Mouse (Mus musculus) heart, adult 2 months (tissue): ENCODE measurements at regions not wholly inside any gene's neighbourhood (a gene's known extent, or its start where the extent isn't known, plus 50 kb on each side); places are given as distances from the start of the nearest gene placed in this dataset.

Source experiments
- DNase-seq, 2 experiments: peaks; one replicate each; pipeline ENCODE4 v3.0.0; 2021
- H3K27ac ChIP-seq: fragments of 200-600 bp; 2 replicates; pipeline ENCODE4 v1.8.1; 2022
- H3K27me3 ChIP-seq: fragments of 200-500 bp; 2 replicates; pipeline ENCODE4 v1.6.1; 2012; ENCODE audit warnings: mild to moderate bottlenecking, low read length, inconsistent platforms, mixed read lengths; ENCODE audit not compliant: control insufficient read depth, insufficient read depth
- H3K36me3 ChIP-seq: fragments of 200-500 bp; 2 replicates; pipeline ENCODE4 v1.6.1; 2012; ENCODE audit warnings: low read length, inconsistent platforms; ENCODE audit not compliant: control insufficient read depth, insufficient read depth
- H3K4me1 ChIP-seq: fragments of 200-500 bp; 2 replicates; pipeline ENCODE4 v1.6.1; 2011; ENCODE audit warnings: low read length; ENCODE audit not compliant: control insufficient read depth, insufficient read depth
- H3K4me3 ChIP-seq: fragments of 200-600 bp; 2 replicates; pipeline ENCODE4 v1.8.1; 2022
- H3K79me2 ChIP-seq: fragments of 200-500 bp; replicated peaks from 2 replicates; pipeline ENCODE4 v1.6.1; 2012; ENCODE audit warnings: mild to moderate bottlenecking, inconsistent platforms, low read length, moderate library complexity, mixed read lengths; ENCODE audit not compliant: control insufficient read depth, insufficient read depth
- H3K9ac ChIP-seq: fragments of 200-500 bp; 2 replicates; pipeline ENCODE4 v1.6.1; 2012; ENCODE audit warnings: low read depth, mild to moderate bottlenecking, control low read depth, inconsistent platforms, low read length, mixed read lengths
- CTCF ChIP-seq: fragments of 200-600 bp; IDR thresholded peaks from 2 replicates; pipeline ENCODE4 v1.8.1; 2022; ENCODE audit warnings: antibody characterized with exemption, mild to moderate bottlenecking, moderate library complexity
- EP300 ChIP-seq: fragments of 200-500 bp; IDR thresholded peaks from 2 replicates; pipeline ENCODE4 v1.6.1; 2011; ENCODE audit warnings: low read depth, low read length, control low read depth; ENCODE audit not compliant: insufficient read depth
- POLR2A ChIP-seq: fragments of 200-500 bp; IDR thresholded peaks from 2 replicates; pipeline ENCODE4 v1.6.1; 2011; ENCODE audit warnings: mild to moderate bottlenecking, low read depth, low read length, control low read depth; ENCODE audit not compliant: insufficient read depth
- WGBS: fragments of 180-500 bp; shearing (Covaris S2); methylation state at CpG from one replicate; pipeline ENCODE4 v1.1.7; 2018; 5-methylcytosine and 5-hydroxymethylcytosine counted together
- intact Hi-C: fragments of 180-260 bp; cut with DNase I; formaldehyde crosslinking; loops from one replicate; pipeline ENCODE4 v1.15.1; 2025

DNA sequence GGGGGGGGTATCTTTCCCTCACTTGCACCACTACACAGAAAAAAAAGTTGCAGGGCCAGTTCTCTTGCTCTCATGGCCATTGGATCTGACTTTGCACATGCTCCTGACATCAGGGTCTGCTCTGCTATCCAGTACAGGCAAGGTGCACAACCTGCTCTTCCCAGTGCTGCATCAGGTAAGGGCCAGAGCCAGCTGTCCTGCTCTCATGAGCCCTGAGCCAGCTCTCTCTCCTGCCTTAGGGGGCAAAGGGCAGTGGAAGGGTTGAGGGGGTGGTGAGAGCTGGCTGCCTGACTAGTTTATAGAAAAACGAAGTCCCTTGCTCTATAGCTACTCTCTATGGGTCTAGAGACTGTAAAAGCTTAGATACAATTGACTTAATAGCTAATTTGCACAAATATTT lies 927.6 kb downstream of the Rab28 start:
- WGBS, result 39% methylated on average over 1 of the region's 1 CpGs
- no peaks in the 10 kb centered on the region for H3K27me3 ChIP-seq
- TF ChIP-seq POLR2A, result no peak
- no peak for TF ChIP-seq CTCF
- TF ChIP-seq EP300, result no peak

DNA sequence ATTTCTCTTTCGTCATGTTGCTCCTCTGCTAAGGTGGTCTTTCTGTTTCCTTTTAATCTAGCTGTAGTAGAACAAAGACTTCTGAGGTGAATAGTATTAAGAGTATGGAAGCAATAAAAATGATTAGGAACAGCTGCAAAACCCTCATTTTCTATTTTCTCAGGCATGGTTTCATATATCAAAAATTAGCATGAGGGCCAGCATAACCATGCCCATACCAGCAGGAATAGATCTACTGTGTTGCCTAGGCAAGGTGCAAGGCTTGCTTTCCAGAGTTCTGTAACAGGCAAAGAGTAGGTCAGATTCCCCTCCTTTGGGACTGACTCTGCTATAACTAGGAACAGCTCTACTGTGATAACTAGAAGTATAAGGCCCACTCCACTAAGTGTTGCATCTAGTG lies 928.1 kb downstream of the Rab28 start:
- TF ChIP-seq POLR2A, result no peak
- TF ChIP-seq EP300, result no peak
- TF ChIP-seq CTCF, result no peak
- no peak overlapping the region for H3K27ac ChIP-seq
- H3K79me2 ChIP-seq, result no peaks in the 10 kb centered on the region
- intact Hi-C loops, result no loop called here
- H3K9ac ChIP-seq, result no peak overlapping the region
- DNase-seq, result no peak
- no peaks in the 10 kb centered on the region for H3K36me3 ChIP-seq
- no peaks in the 10 kb centered on the region for H3K27me3 ChIP-seq
- no peaks in the 10 kb centered on the region for H3K4me1 ChIP-seq
- H3K4me3 ChIP-seq, result no peak overlapping the region
- WGBS, result 78% methylated on average over 1 of the region's 1 CpGs

More for the DNA sequence above, 927.6 kb downstream of the Rab28 start:
- no peak overlapping the region for H3K9ac ChIP-seq
- no peak for DNase-seq
- intact Hi-C loops, result no loop called here
- H3K79me2 ChIP-seq, result no peaks in the 10 kb centered on the region
- no peaks in the 10 kb centered on the region for H3K36me3 ChIP-seq
- H3K4me1 ChIP-seq, result no peaks in the 10 kb centered on the region
- no peak overlapping the region for H3K4me3 ChIP-seq
- H3K27ac ChIP-seq, result no peak overlapping the region

DNA sequence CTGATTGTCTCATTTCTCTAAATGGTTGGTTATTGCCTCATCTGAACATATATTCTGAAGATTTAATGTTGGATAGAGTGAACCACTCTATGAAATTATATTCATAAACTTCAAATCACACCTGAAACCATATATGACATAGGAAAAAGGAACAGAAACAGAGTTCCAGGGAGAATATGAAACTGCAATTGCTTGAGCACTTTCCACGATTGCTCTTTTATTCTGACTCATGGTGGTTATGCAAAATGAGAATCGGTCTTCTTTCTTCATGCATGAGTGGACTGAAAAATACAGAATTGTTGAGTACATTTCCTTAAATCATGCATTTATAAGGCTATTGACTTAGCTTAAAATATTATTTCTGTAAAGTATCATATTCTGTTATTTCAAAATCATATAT lies 932.1 kb downstream of the Rab28 start:
- H3K9ac ChIP-seq, result no peak overlapping the region
- intact Hi-C loops, result no loop called here

DNA sequence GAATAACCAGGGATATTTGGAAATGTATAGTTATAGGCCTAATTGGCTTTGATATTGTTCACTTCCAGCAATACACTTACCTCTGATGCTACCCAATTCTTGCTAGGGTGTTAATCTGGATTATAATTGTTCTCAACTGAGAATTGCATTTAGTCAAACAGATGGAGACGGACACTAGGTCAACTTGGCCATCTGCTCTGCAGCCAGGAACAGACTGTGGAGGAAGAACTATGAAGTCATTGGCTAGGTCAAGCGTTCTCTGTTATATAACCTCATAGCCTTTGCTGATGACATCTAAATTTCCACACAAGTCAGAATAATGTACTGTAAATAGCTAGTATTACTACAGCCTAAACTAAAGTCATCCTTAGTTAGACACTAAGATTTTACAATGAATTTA lies 947.7 kb downstream of the Rab28 start:
- TF ChIP-seq POLR2A (no peak), CTCF (no peak)
- no peaks in the 10 kb centered on the region for H3K27me3 ChIP-seq
- intact Hi-C loops, result no loop called here
- no peaks in the 10 kb centered on the region for H3K36me3 ChIP-seq
- H3K4me3 ChIP-seq, result no peak overlapping the region
- no peak for DNase-seq
- H3K9ac ChIP-seq, result no peak overlapping the region
- WGBS, result 62% methylated on average over 2 of the region's 2 CpGs
- H3K27ac ChIP-seq, result no peak overlapping the region
- no peaks in the 10 kb centered on the region for H3K4me1 ChIP-seq
- H3K79me2 ChIP-seq, result no peaks in the 10 kb centered on the region

More for the DNA sequence above, 932.1 kb downstream of the Rab28 start:
- H3K27me3 ChIP-seq, result no peaks in the 10 kb centered on the region
- no peaks in the 10 kb centered on the region for H3K36me3 ChIP-seq
- TF ChIP-seq EP300 (no peak), CTCF (no peak), POLR2A (no peak)
- H3K79me2 ChIP-seq, result no peaks in the 10 kb centered on the region
- H3K27ac ChIP-seq, result no peak overlapping the region
- no peak for DNase-seq
- H3K4me3 ChIP-seq, result no peak overlapping the region
- 84% methylated on average over 2 of the region's 2 CpGs for WGBS
- H3K4me1 ChIP-seq, result no peaks in the 10 kb centered on the region

DNA sequence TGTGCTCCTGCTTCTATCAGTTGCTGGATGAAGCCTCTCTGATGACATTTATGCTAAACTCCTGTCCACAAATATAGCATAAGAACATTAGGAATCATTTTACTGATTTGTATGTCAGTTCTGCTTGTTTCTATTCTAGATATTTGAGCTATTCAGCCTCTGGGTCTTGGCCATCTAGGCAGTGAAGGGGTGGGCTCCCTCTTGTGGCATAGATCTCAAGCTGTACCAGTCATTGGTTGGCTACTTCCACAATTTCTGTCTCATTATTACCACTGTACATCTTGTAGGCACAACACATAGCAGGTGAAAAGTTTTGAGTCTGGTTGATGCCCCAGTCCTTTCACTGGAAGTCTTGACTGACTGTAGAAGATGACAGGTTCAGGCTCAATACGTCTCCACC lies 957.9 kb downstream of the Rab28 start:
- WGBS, result 65% methylated on average over 1 of the region's 1 CpGs
- Histone ChIP-seq H3K79me2 (no peaks in the 10 kb centered on the region), H3K27ac (no peak overlapping the region), H3K4me3 (no peak overlapping the region), H3K27me3 (no peaks in the 10 kb centered on the region), H3K36me3 (no peaks in the 10 kb centered on the region), H3K4me1 (no peaks in the 10 kb centered on the region), H3K9ac (no peak overlapping the region)
- intact Hi-C loops, result no loop called here
- peak; percentile 11; the same call in 1 of the 2 replicates for TF ChIP-seq CTCF
- TF ChIP-seq EP300, result no peak
- no peak for TF ChIP-seq POLR2A
- no peak for DNase-seq

DNA sequence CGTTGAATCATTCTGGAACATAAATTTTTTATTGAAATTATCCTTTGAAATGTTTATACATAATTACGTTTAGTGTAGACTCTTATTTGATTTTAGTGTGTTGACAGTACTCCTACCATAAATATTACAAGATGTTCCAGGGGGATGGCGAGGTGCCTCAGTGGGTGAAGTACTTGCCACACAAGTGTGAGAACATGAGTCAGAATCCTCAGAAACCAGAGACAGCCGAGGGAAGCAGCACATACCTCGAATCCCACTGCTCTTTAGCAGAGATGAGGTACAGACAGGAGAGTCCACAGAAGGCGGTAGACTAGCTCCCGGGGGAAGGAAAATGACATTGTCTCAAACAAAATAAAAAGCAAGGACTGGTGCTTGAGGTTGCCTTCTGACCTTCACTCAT lies 972.3 kb downstream of the Rab28 start:
- H3K36me3 ChIP-seq, result no peaks in the 10 kb centered on the region
- no peak overlapping the region for H3K27ac ChIP-seq
- no peak overlapping the region for H3K9ac ChIP-seq
- H3K79me2 ChIP-seq, result no peaks in the 10 kb centered on the region
- no peak for TF ChIP-seq POLR2A
- TF ChIP-seq EP300, result no peak
- TF ChIP-seq CTCF, result no peak
- H3K27me3 ChIP-seq, result no peaks in the 10 kb centered on the region
- no peak overlapping the region for H3K4me3 ChIP-seq
- no peaks in the 10 kb centered on the region for H3K4me1 ChIP-seq
- intact Hi-C loops, result no loop called here
- 75% methylated on average over 7 of the region's 7 CpGs for WGBS
- no peak for DNase-seq
